Mouse (Mus musculus): ENCODE results near the gene Gsx1. TPM values are rescaled to one million over a fixed set of nuclear protein-coding genes. Genes with fewer than 3 reads are reported as not detected.

Gsx1 gene
- total RNA-seq, 2 experiments from 2014 or later = not detected

- no peak for DNase-seq
- intact Hi-C loops (cut with DNase I; ENCODE audit: low total_unique reads) = no loop called here
Observed at GRCm38 (mm10) chr5:147191801-147192575, 3.5 kb downstream of the Gsx1 start.

- intact Hi-C loops (cut with DNase I; ENCODE audit: low total_unique reads) = no loop called here
- no peak for DNase-seq
Observed at GRCm38 (mm10) chr5:147192576-147192960, 4.1 kb downstream of the Gsx1 start.

GRCm38 (mm10) chr5:147204905-147205304 lies 16.4 kb downstream of the Gsx1 start:
- intact Hi-C loops (cut with DNase I; ENCODE audit: low total_unique reads) = no loop called here
- DNase-seq = no peak

GRCm38 (mm10) chr5:147207852-147208251 lies 19.4 kb downstream of the Gsx1 start:
- no peak for DNase-seq
- intact Hi-C loops (cut with DNase I; ENCODE audit: low total_unique reads) = no loop called here

GRCm38 (mm10) chr5:147208471-147208870 lies 20.0 kb downstream of the Gsx1 start:
- no peak for DNase-seq
- intact Hi-C loops (cut with DNase I; ENCODE audit: low total_unique reads) = no loop called here

- DNase-seq = peak; percentile 83
- intact Hi-C loops (cut with DNase I; ENCODE audit: low total_unique reads) = loop anchor here (2.0 to 5.0 kb wide), 2 partner anchors 243 to 315 kb away; no protein-coding TSS in a partner anchor
Observed at GRCm38 (mm10) chr5:147227354-147228112, 39.0 kb downstream of the Gsx1 start.

- intact Hi-C loops (cut with DNase I; ENCODE audit: low total_unique reads) = no loop called here
- DNase-seq = no peak
Observed at GRCm38 (mm10) chr5:147235406-147236309, 47.2 kb downstream of the Gsx1 start.

Other genes starting within 250 kb of the Gsx1 start
- 10 to 100 TPM; 22.1 to 25.1 TPM for gene Gtf3a, start 240.0 kb upstream of the Gsx1 start, total RNA-seq (2021)
- 10 to 100 TPM; 21.8 to 24.3 TPM for gene Mtif3, start 224.9 kb upstream of the Gsx1 start, total RNA-seq (2021)
- gene Lnx2, start 112.1 kb upstream of the Gsx1 start, total RNA-seq (2021) = 1 to 10 TPM; 5.6 to 5.9 TPM
- 10 to 100 TPM; 87.1 to 94.8 TPM for gene Polr1d, start 111.6 kb upstream of the Gsx1 start, total RNA-seq (2021)
- not detected for gene Pdx1, start 81.3 kb downstream of the Gsx1 start, total RNA-seq (2021)
- not detected for gene Cdx2, start 118.6 kb downstream of the Gsx1 start, total RNA-seq (2021)
- gene Urad, start 133.7 kb downstream of the Gsx1 start, total RNA-seq (2021) = not detected
- gene Flt3, start 211.8 kb downstream of the Gsx1 start, total RNA-seq (2021) = not detected
- gene Pan3, start 241.5 kb downstream of the Gsx1 start, total RNA-seq (2021) = 10 to 100 TPM; 22.2 to 31.3 TPM